In genomic region chr1:179845832-179846499, GRCm38 (mm10) we compare ENCODE assay signal across 21 mouse cellular contexts. TPM values are rescaled to one million over a fixed set of nuclear protein-coding genes. Genes with fewer than 3 reads are reported as not detected.
"Had no signal": no experiment of that assay in that cellular context is flagged by ENCODE, and none has a peak within 500 bp of the region (broad histone marks: within the 10 kb centered on the region; RNA-seq: fewer than 3 reads in every experiment).

No protein-coding gene starts in this region.

- H3K9ac ChIP-seq: liver, embryonic 15.5 days; liver, postnatal 0 days; lung, embryonic 14.5 days; midbrain, embryonic 13.5 days; neural tube, embryonic 13.5 days; neural tube, embryonic 15.5 days had no signal

- H3K27ac ChIP-seq: liver, embryonic 15.5 days; midbrain, embryonic 10.5 days; midbrain, embryonic 13.5 days; neural tube, embryonic 13.5 days; neural tube, embryonic 15.5 days had no signal

- H3K9me3 ChIP-seq: liver, embryonic 15.5 days; midbrain, embryonic 10.5 days; midbrain, embryonic 13.5 days; neural tube, embryonic 13.5 days; neural tube, embryonic 15.5 days had no signal

- H3K27me3 ChIP-seq: liver, embryonic 15.5 days; midbrain, embryonic 13.5 days; neural tube, embryonic 15.5 days had no signal

- H3K4me3 ChIP-seq: liver, embryonic 15.5 days; midbrain, embryonic 10.5 days; midbrain, embryonic 13.5 days; myocyte; neural tube, embryonic 13.5 days; neural tube, embryonic 15.5 days had no signal

- DNase-seq: liver, postnatal 0 days; lung, embryonic 14.5 days; lung, postnatal 10 days; lung, postnatal 4 days; retina, postnatal 1 day; right cerebral cortex, adult 18-20 months; right cerebral cortex, postnatal 25 days; right cerebral cortex, postnatal 4 days; spleen, adult 18-20 months; thymus, adult 2 months; thymus, postnatal 25 days had no signal

- H3K36me3 ChIP-seq: liver, embryonic 15.5 days; midbrain, embryonic 10.5 days; midbrain, embryonic 13.5 days; neural tube, embryonic 13.5 days; neural tube, embryonic 15.5 days had no signal

- ATAC-seq: midbrain, embryonic 16.5 days had no signal

- H3K4me2 ChIP-seq: liver, embryonic 15.5 days; lung, embryonic 14.5 days; midbrain, embryonic 13.5 days; neural tube, embryonic 13.5 days; neural tube, embryonic 15.5 days had no signal

- H3K4me1 ChIP-seq: midbrain, embryonic 13.5 days had no signal

RNA-seq across cellular contexts. Expression of gene Gm10518, which starts 42.8 kb away (rescaled TPM):
- polyA plus RNA-seq: lung, embryonic 14.5 days; lung, embryonic 16.5 days; midbrain, embryonic 16.5 days; neural tube, embryonic 13.5 days; neural tube, embryonic 15.5 days; small intestine, adult 2 months; stomach, embryonic 16.5 days; thymus, adult 2 months had no signal
